Mouse (Mus musculus): ENCODE data around the gene Gm20481.
"Not testable (repeated sequence)": the region's sequence is repeated elsewhere in the genome, so short reads cannot be mapped to it uniquely, and the experiment has no call there.

Gm20481 gene

DNA sequence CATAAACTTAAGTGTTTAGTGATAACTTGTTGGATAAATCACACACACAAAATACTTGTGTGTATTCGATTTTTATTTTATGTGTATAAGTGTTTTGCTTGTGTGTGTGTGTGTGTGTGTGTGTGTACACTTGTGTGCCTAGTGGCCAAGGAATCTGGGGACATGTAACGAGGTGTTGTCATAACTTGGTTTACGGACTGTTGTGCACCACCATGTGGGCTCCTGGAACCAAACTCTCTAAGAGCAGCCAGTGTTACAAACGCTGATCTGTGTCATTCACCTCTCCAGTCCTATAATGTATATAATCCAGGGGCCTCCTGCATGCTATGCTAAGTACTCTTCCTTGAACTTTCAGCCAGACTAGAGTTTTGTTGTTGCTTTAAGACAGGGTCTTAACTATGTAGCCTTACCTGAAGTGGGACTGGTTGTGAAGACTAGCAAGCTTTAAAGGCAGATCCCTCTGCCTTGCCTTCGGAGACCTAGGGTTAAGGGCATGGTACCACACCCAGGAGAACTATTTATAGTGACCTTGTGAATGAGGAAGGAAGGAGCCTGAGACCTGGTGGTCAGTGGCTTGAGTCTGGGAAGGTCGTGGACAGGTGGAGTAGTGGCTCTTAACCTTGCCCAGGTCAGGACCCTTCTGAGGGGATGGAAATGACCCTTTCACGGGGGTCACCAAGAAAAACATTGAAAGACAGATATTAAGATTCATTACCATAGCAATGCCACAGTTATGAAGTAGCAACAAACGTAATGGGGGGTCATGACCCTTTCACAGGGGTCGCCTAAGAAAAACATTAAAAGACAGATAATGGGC lies 33.5 kb downstream of the Gm20481 start:
- CTCF ChIA-PET = no interaction called here

DNA sequence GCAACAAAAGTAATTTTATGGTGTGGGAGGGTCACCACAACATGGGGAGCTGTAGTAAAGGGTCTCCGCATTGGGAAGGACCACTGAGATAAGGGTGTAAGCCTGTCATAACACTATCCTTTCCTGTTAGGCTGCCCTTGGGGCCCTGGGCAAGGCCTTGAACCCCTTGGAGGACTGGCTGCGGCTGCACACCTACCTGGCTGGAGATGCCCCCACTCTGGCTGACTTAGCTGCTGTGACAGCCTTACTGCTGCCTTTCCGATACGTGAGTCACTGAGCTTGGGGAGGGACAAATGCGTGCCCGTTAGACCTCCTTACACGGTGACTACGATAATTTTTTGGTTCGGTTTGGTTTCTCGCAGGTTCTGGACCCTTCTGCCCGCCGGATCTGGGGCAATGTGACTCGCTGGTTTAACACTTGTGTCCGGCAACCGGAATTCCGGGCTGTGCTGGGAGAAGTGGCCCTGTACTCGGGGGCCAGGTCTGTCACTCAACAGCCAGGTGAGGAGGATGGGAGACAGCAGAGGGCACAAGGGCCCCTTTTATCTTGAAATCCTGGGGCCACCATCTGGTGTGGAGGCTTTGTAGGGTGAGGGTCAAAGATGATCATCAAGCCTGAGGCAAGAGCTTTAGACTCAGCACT lies 34.5 kb downstream of the Gm20481 start:
- CTCF ChIA-PET = no interaction called here

DNA sequence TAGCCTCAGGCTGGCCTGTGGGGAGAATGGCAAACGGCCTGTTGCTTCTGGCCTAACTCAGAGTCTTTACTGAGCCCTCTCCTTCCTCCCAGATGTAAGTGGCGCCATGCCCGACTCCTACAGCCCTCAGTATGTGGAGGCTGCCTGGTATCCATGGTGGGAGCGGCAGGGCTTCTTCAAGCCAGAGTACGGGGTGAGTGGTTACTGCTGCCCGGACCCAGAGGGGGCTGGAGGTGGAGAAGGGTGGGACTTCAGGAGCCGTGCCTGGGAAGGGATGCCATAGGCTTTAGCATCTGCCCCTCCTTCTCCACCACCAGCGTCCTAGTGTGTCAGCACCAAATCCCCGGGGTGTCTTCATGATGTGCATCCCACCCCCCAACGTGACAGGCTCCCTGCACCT lies 35.4 kb downstream of the Gm20481 start:
- CTCF ChIA-PET = no interaction called here

DNA sequence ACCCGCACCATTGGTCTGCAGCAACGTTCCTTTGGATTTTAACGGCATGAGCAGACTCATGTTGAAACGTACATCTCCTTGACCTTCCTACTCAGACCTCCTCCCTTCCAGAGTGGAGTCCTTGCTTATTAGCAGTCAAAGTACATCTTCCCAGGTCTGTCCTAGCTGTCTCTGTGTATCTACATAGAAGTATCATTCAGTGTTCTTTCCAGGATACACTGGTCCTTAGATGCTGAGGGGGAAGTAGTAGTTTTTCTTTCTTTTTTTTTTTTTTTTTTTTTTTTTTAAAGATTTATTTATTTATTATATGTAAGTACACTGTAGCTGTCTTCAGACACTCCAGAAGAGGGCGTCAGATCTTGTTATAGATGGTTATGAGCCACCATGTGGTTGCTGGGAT lies 36.2 kb downstream of the Gm20481 start:
- CTCF ChIA-PET = not testable (repeated sequence)

DNA sequence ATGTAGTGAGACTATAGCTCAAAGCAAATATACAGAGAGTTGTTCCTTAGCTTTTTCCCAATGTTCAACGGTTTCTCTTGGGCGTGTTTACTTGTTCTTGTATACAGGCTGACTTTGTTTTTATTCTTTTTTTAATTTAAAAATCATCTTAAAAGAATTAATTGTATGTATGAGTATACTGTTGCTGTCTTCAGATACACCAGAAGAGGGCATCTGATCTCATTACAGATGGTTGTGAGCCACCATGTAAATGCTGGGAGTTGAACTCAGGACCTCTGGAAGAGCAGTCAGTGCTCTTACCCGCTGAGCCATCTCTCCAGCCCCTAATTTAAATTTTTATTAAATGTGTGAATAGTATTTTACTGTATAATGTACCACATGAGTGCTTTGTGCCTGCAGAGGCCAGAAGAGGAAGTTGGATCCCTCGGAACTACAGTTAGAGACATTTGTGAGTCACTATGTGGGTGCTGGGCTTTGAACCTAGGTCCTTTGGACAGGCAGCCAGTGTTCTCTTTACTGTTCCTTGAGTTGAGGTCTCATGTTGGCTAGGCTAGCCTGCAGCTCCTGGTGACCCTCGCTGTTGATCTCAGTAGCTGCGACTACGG lies 37.8 kb downstream of the Gm20481 start:
- CTCF ChIA-PET = interaction anchor here (0.6 kb wide), 1 partner anchor 19 kb away, joined by 5 read pairs; no protein-coding TSS in a partner anchor

DNA sequence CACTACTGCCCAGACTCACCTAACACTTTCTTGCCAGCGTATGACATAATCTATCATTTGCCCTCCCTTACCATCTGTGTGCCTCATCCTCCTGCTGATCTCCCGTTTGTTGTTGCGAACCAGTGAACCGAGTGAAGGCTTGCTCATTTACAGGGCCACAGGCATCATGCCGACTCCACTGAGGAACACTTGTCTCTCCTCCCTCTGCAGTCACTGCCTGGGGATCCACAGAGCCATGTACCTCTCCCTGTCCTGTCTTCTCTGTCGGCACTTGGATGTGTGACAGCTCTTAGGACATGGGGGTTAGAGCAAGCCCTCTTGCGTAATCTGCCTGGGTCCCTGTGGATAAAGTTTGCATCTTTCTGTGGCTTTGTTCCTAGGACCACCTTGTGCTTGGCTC lies 39.9 kb downstream of the Gm20481 start:
- CTCF ChIA-PET = no interaction called here

DNA sequence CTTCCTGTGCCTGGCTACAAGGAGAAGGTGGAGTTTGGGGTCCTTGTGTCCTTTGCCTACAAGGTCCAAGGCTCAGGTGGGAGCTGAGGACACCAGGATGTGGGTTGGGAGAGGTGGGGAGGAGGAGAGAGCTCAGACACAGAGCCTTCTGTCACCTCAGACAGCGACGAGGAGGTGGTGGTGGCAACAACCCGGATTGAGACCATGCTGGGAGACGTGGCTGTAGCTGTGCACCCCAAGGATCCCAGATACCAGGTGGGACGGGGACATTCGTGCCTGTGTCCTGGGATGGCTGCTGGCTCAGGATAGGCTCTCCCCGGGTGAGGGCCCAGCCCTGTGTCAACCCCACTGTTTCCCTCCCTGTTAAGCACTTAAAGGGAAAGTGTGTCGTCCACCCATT lies 41.7 kb downstream of the Gm20481 start:
- CTCF ChIA-PET = interaction anchor here (0.6 kb wide), 1 partner anchor 24 kb away, joined by 15 read pairs; no protein-coding TSS in a partner anchor

DNA sequence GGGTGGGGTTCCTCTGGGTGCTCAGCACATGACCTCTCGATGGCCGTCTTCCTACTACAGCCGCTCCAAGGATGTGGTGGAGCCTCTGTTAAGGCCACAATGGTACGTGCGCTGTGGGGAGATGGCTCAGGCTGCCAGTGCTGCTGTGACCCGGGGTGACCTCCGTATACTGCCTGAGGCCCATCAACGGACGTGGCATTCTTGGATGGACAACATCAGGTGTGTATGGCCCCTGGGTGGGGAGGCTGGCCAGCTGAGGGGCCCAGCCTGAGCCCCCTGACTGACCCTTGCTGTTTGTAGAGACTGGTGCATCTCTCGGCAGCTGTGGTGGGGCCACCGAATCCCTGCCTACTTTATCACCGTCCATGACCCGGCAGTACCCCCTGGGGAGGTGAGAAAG lies 42.7 kb downstream of the Gm20481 start:
- CTCF ChIA-PET = interaction anchor here (0.5 kb wide), 1 partner anchor 116 kb away, joined by 10 read pairs; no protein-coding TSS in a partner anchor

DNA sequence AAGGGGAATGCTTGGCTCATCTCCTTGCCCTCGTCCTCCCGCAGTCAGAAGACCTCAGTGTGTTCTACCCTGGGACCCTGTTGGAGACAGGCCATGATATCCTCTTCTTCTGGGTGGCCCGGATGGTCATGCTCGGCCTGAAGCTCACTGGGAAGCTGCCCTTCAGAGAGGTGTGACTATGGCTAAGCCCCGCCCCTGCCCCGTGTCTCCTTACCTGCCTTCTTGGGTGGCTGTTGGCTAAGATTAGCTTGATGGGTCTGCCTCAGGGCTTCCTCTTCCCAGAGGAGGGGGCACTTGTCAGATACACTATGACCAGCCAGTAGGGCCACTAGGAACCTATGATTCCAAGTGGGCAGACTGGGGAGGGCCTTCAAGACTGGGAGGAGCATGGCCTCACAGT lies 43.5 kb downstream of the Gm20481 start:
- CTCF ChIA-PET = no interaction called here

DNA sequence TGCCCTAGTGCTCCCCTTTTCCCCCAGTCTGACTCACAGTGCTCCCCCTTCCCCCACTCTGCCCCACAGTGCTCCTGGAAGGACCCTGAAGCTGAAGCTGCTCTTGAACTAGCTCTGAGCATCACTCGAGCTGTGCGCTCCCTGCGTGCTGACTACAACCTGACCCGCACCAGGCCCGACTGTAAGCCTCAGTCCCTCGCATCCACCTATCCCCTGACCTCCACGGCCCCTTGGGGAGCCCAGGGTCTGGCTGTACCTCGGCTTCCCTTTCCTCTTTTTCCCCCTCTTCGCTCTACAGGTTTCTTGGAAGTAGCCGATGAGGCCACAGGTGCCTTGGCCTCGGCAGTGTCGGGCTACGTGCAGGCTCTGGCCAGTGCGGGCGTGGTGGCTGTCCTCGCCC lies 45.6 kb downstream of the Gm20481 start:
- CTCF ChIA-PET = interaction anchor here (0.5 kb wide), 1 partner anchor 602 kb away, joined by 3 read pairs; no protein-coding TSS in a partner anchor

DNA sequence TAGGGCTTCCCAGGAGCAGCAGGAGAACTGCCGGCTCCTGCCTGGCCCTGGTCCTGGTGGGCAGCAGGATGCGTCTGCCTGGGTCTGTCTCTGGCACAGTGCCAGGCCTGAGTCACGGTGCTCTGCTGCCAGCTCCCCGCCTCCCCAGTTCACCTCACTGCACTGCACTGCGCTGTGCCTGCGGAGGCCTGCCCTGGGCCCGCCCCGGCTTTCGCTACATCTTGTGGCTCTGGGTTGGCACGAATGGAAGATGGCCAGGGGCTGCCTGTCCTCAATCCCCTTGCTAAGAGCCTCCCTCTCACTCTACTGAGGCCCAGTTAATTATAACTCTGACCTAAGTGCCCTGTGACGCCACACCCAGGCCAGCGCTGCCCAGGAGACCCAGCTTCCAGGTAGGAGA lies 46.7 kb downstream of the Gm20481 start, which contains the start of gene Vwa7:
TSS of gene Vwa7 (plus strand) at position 204 of the 400 bp plus-strand sequence.
- CTCF ChIA-PET = interaction anchor here (0.6 kb wide), 1 partner anchor 728 kb away, joined by 5 read pairs; no protein-coding TSS in a partner anchor

DNA sequence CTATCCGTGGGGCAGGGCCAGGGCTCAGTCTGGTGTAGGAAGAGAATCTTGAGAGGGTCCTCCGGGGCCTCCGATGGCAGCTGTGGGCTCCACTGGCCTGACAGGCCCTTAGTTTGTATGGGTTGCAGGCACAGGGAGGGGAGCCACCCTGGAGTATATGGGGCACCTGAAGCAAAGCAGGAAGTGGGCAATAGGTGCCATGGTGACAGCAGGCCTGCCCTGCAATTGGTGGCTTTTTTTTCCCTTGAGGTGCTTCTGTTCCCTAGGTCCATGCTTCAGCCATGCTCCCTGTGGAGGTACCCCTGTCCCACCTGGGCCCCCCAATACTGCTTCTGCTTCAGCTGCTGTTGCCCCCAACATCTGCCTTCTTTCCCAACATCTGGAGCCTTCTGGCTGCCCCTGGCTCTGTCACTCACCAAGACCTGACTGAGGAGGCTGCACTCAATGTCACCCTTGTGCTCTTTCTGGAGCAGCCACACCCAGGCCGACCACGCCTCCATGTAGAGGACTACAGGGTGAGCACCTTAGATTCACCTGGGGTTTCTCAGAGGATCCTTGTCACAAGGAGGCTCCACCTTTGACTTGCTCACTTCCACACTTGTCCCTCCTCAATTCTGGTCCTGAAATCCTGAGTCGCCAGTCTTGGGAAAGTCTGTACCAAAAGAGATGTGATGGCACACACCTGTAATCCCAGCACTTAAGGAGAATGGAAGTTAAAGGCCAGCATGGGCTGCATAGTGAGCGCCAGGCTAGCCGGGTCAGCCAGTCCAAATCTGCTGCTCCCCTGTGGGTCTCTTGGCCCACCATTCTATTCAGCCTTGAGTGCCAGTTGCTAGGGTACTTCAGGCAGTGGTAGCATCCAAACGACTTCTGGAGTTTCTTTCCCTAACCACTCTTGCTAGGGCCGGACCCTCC lies 47.3 kb downstream of the Gm20481 start:
- CTCF ChIA-PET = no interaction called here

DNA sequence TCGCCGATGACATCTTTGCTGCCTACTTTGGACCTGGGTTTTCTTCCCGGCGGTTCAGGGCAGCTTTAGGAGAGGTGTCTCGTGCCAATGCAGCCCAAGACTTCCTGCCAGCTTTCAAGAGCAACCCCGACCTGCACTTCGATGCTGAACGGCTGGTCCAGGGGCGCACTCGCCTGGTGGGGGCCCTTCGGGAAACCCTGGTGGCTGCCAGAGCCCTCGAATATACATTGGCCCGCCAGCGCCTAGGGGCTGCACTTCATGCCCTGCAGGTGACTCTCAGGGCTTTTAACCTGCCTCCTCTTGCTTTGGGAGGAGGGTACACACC lies 48.0 kb downstream of the Gm20481 start:
- CTCF ChIA-PET = no interaction called here

DNA sequence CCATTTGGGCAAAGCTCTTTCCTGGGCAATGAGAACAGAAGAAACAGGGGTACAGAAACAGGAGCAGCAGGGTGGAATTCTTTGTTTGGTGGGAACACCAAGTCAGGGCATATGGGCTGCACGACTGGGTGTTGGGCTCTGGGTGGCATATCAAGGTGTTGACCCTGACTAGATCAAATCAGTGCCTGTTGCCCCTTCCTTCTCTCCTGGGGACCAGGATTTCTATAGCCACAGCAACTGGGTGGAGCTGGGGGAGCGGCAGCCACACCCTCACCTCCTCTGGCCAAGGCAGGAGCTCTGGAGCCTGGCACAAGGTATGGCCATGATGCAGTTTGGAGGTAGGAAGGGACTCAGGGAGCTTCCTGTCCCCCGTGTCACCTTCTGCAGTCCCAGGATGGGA lies 48.5 kb downstream of the Gm20481 start:
- CTCF ChIA-PET = interaction anchor here (0.6 kb wide), 1 partner anchor 25 kb away, joined by 4 read pairs; no protein-coding TSS in a partner anchor

DNA sequence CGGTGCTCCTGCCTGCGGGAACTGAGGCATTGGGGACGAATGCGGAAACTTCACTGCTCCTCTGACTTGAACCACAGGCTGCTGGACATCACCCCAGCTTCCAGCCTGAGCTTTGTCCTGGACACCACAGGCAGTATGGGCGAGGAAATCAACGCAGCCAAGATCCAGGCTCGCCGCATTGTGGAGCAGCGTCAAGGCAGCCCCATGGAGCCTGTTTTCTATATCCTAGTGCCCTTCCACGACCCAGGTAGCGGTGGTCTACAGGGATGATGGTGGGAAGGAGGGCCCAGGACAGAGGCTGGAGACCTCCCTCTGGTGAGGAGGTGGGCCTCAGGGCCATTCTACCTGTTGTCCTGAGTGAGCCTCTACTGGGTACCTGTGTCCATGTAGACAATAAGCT lies 50.2 kb downstream of the Gm20481 start:
- CTCF ChIA-PET = interaction anchor here (0.5 to 2.4 kb wide), 2 partner anchors 27 to 39 kb away, joined by 9 to 16 read pairs; partner anchors contain the start of gene Ddah2

DNA sequence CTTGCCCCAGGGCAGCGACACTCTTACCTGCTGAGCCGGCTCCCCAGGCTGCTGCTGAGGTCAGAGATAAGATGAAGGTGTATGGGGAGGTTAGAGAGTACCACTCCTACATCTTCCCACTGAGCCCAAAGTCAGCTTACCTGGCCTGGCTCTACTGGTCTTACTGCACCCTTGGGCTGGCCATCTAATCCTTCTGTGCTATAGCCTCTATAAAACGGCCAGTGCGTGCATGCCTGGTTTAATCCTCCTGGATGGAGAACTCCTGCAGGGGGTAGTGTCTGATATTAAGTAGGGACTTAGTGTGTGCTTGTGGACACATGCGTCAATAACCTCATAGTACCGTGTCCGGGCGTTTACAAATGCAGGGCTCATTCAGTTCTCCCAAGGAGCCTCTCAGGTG lies 50.8 kb downstream of the Gm20481 start:
- CTCF ChIA-PET = interaction anchor here (0.5 to 2.4 kb wide), 2 partner anchors 27 to 39 kb away, joined by 9 to 16 read pairs; partner anchors contain the start of gene Ddah2

DNA sequence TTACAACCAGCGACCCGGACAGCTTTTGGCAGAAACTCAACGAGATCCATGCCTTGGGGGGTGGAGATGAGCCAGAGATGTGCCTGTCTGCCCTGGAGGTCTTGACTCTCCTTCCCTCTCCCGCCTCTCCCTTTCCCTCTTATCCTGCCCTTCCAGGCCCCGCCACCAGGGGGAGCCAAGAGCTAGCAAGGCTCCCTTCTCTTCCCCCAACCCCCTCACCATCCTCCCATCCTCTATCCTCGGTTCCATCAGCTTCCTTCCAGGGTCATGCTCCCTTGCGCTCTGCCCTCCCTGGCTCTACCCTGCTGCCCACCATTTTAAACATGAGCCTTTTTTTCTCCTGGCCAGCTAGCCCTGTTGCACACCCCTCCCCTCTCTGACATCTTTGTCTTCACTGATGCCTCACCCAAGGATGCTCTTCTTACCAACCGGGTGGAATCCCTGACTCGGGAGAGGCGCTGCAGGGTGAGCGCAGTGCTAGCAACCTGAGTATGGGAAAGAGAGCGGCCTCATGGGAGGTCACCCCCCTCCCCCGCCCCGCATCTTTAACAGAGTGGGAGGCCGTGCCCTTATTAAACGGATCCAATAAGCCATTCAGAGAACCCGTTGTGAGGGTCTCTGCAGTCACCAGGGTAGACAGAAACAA lies 51.6 kb downstream of the Gm20481 start:
- CTCF ChIA-PET = interaction anchor here (0.6 to 2.4 kb wide), 2 partner anchors 35 to 38 kb away, joined by 8 to 16 read pairs; partner anchors contain the start of gene Ddah2

Measured in spleen, embryonic (tissue).